In genomic region chr10:121973281-121973680, GRCm38 (mm10) we compare ENCODE assay signal across 21 mouse cellular contexts.
DNase-seq lines count a peak whose midpoint lies in the region; ATAC-seq lines count a peak whose summit lies in the region.
"Had no signal": no experiment of that assay in that cellular context is flagged by ENCODE, and none has a peak within 500 bp of the region (broad histone marks: within the 10 kb centered on the region; RNA-seq: fewer than 3 reads in every experiment).

No protein-coding gene starts in this region.

- no peaks in the 10 kb centered on the region for H3K36me3 ChIP-seq in hindbrain, embryonic 16.5 days (ENCODE audit: control insufficient read depth, insufficient read depth, low read length)
- H3K36me3 ChIP-seq: embryonic facial prominence, embryonic 13.5 days; embryonic facial prominence, embryonic 15.5 days; forebrain, embryonic 10.5 days; forebrain, embryonic 12.5 days had no signal

- 92% methylated on average over 7 of the region's 7 CpGs for WGBS in hindbrain, embryonic 16.5 days

- no peaks in the 10 kb centered on the region for H3K9me3 ChIP-seq in hindbrain, embryonic 16.5 days (ENCODE audit: control insufficient read depth, low read length)
- H3K9me3 ChIP-seq: embryonic facial prominence, embryonic 13.5 days; embryonic facial prominence, embryonic 15.5 days; forebrain, embryonic 10.5 days; forebrain, embryonic 12.5 days had no signal

- H3K4me3 ChIP-seq in hindbrain, embryonic 16.5 days (ENCODE audit: low read length): no peak overlapping the region
- H3K4me3 ChIP-seq: embryonic facial prominence, embryonic 13.5 days; embryonic facial prominence, embryonic 15.5 days; erythroblast, embryonic 14.5 days; forebrain, embryonic 10.5 days; forebrain, embryonic 12.5 days had no signal

- 0 out of 2 replicates have a peak, but pooled peaks have one; percentile 30 for ATAC-seq in common myeloid progenitor, adult 5-6 weeks (replicated peaks; ENCODE audit: low read depth, poor library complexity, severe bottlenecking)
- peak; percentile 66 for ATAC-seq in granulocyte monocyte progenitor cell, adult 5-6 weeks (replicated peaks; ENCODE audit: poor library complexity, severe bottlenecking)
- ATAC-seq in megakaryocyte progenitor cell, adult 5-6 weeks (replicated peaks; ENCODE audit: poor library complexity): peak; percentile 59
- no peak for ATAC-seq in hindbrain, embryonic 16.5 days
- ATAC-seq: forebrain, embryonic 14.5 days; forebrain, embryonic 16.5 days had no signal

- H3K4me1 ChIP-seq in hindbrain, embryonic 16.5 days (ENCODE audit: control insufficient read depth, insufficient read depth, low read depth, low read length): peaks cover 21% of the 10 kb centered on the region

- H3K27ac ChIP-seq in hindbrain, embryonic 16.5 days (ENCODE audit: low read depth, low read length): no peak overlapping the region
- H3K27ac ChIP-seq: embryonic facial prominence, embryonic 15.5 days; forebrain, embryonic 10.5 days; forebrain, embryonic 12.5 days had no signal

- H3K4me2 ChIP-seq in hindbrain, embryonic 16.5 days (ENCODE audit: low read length): no peak overlapping the region
- H3K4me2 ChIP-seq: embryonic facial prominence, embryonic 13.5 days; embryonic facial prominence, embryonic 15.5 days; forebrain, embryonic 12.5 days had no signal

- H3K9ac ChIP-seq in hindbrain, embryonic 16.5 days (ENCODE audit: low read depth, low read length): no peak overlapping the region
- H3K9ac ChIP-seq: embryonic facial prominence, embryonic 13.5 days; embryonic facial prominence, embryonic 15.5 days; forebrain, embryonic 12.5 days had no signal

- DNase-seq in thymus, postnatal 0 days (ENCODE audit: low spot score): no peak
- DNase-seq: adrenal gland, adult 2 months; adrenal gland, postnatal 10 days; adrenal gland, postnatal 25 days; cerebellum, adult 11-12 months; cerebellum, adult 2 months; cerebellum, adult 9-10 months; cerebellum, postnatal 10 days; cerebellum, postnatal 25 days; embryo, embryonic 11 days had no signal

- no peaks in the 10 kb centered on the region for H3K27me3 ChIP-seq in hindbrain, embryonic 16.5 days (replicated peaks; ENCODE audit: control insufficient read depth, insufficient read depth, low read length)
- H3K27me3 ChIP-seq: embryonic facial prominence, embryonic 13.5 days; embryonic facial prominence, embryonic 15.5 days; forebrain, embryonic 12.5 days had no signal
